ENCODE assay signal across 31 mouse cellular contexts in the genomic region with DNA sequence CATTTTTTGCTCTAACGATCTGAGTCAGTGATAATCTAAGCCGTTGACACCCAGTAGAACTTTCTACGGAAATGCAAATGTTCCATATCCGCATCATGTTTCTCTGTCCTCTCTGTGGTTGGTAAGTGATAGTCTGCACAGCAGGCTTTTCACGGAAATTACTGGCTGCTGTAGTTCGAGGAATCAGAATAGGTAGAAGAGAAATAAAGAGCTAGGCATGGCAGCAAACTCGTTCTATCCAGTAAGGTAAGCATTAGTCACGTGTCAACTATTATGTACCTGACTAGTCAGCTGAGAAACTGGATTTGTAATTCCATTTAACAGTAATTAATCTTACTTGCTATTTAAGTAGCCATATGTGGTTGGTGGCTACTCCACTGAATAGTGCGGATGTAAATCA.
"Had no signal": no experiment of that assay in that cellular context is flagged by ENCODE, and none has a peak within 500 bp of the region (broad histone marks: within the 10 kb centered on the region; RNA-seq: fewer than 3 reads in every experiment).

No protein-coding gene starts in this region.

- H3K9ac ChIP-seq: limb, embryonic 12.5 days; limb, embryonic 13.5 days; limb, embryonic 15.5 days; liver, embryonic 12.5 days; liver, embryonic 13.5 days; liver, embryonic 14.5 days; liver, embryonic 15.5 days; liver, postnatal 0 days; lung, embryonic 14.5 days; lung, embryonic 15.5 days; midbrain, embryonic 12.5 days; midbrain, embryonic 13.5 days; midbrain, embryonic 15.5 days had no signal

- H3K36me3 ChIP-seq: limb, embryonic 12.5 days; limb, embryonic 13.5 days; limb, embryonic 15.5 days; liver, embryonic 12.5 days; liver, embryonic 13.5 days; liver, embryonic 15.5 days; lung, embryonic 15.5 days; midbrain, embryonic 10.5 days; midbrain, embryonic 12.5 days; midbrain, embryonic 13.5 days; midbrain, embryonic 15.5 days had no signal

- ATAC-seq: liver, embryonic 12.5 days; liver, postnatal 0 days; lung, postnatal 0 days; midbrain, embryonic 13.5 days; midbrain, embryonic 15.5 days; midbrain, embryonic 16.5 days had no signal

- H3K27ac ChIP-seq: left cerebral cortex, adult 2 months; limb, embryonic 12.5 days; limb, embryonic 13.5 days; limb, embryonic 15.5 days; liver, embryonic 12.5 days; liver, embryonic 13.5 days; liver, embryonic 14.5 days; liver, embryonic 15.5 days; lung, embryonic 15.5 days; macrophage; midbrain, embryonic 10.5 days; midbrain, embryonic 12.5 days; midbrain, embryonic 13.5 days; midbrain, embryonic 15.5 days had no signal

- H3K4me2 ChIP-seq: limb, embryonic 12.5 days; limb, embryonic 13.5 days; limb, embryonic 15.5 days; liver, embryonic 11.5 days; liver, embryonic 12.5 days; liver, embryonic 13.5 days; liver, embryonic 15.5 days; lung, embryonic 14.5 days; lung, embryonic 15.5 days; midbrain, embryonic 11.5 days; midbrain, embryonic 12.5 days; midbrain, embryonic 13.5 days; midbrain, embryonic 15.5 days had no signal

- H3K4me3 ChIP-seq: left cerebral cortex, adult 2 months; limb, embryonic 12.5 days; limb, embryonic 13.5 days; limb, embryonic 15.5 days; liver, embryonic 12.5 days; liver, embryonic 13.5 days; liver, embryonic 15.5 days; lung, embryonic 15.5 days; megakaryocyte, embryonic 14.5 days; midbrain, embryonic 10.5 days; midbrain, embryonic 12.5 days; midbrain, embryonic 13.5 days; midbrain, embryonic 15.5 days; myocyte had no signal

- H3K27me3 ChIP-seq: limb, embryonic 12.5 days; limb, embryonic 13.5 days; limb, embryonic 15.5 days; liver, embryonic 12.5 days; liver, embryonic 13.5 days; liver, embryonic 15.5 days; lung, embryonic 15.5 days; megakaryocyte, embryonic 14.5 days; midbrain, embryonic 15.5 days had no signal

- DNase-seq: left cerebral cortex, postnatal 4 days; liver; liver, embryonic 13.5 days; liver, postnatal 0 days; lung, adult 18-20 months; lung, adult 2 months; lung, embryonic 14.5 days; lung, postnatal 10 days; lung, postnatal 14 days; lung, postnatal 36 days; lung, postnatal 4 days; midbrain, embryonic 14.5 days had no signal

- H3K4me1 ChIP-seq: limb, embryonic 12.5 days; limb, embryonic 13.5 days; limb, embryonic 15.5 days; liver, embryonic 12.5 days; liver, embryonic 13.5 days; liver, embryonic 15.5 days; lung, embryonic 15.5 days; megakaryocyte, embryonic 14.5 days; midbrain, embryonic 12.5 days; midbrain, embryonic 13.5 days; midbrain, embryonic 15.5 days had no signal

- H3K9me3 ChIP-seq: limb, embryonic 12.5 days; limb, embryonic 13.5 days; limb, embryonic 15.5 days; liver, embryonic 12.5 days; liver, embryonic 13.5 days; liver, embryonic 15.5 days; lung, embryonic 15.5 days; megakaryocyte, embryonic 14.5 days; midbrain, embryonic 10.5 days; midbrain, embryonic 12.5 days; midbrain, embryonic 13.5 days; midbrain, embryonic 15.5 days had no signal
